Mouse (Mus musculus) forebrain, postnatal 0 days (tissue): ENCODE data around the gene Prkca. TPM values are rescaled to one million over a fixed set of nuclear protein-coding genes. Genes with fewer than 3 reads are reported as not detected.
A peak's percentile ranks its signal among the peaks of the same experiment; 100 is the strongest.

ENCODE experiments used
- ATAC-seq: fragments of 200-750 bp; cut with Nextera tagmentation; 2 replicates; pipeline ENCODE4 v1.8.0; 2017; ENCODE audit warnings: mild to moderate bottlenecking, moderate library complexity
- DNase-seq: peaks from one replicate; pipeline ENCODE4 v3.0.0-alpha.2; 2015
- H3K27ac ChIP-seq: fragments of 300-500 bp; sonication (generic); 2 replicates; pipeline ENCODE4 v1.5.1; 2014; ENCODE audit warnings: low read depth, mild to moderate bottlenecking, antibody characterized with exemption, low read length, moderate library complexity, mixed read lengths
- H3K27me3 ChIP-seq: fragments of 300-500 bp; sonication (generic); 2 replicates; pipeline ENCODE4 v1.6.1; 2014; ENCODE audit warnings: mild to moderate bottlenecking, low read length, mixed read lengths; ENCODE audit not compliant: insufficient read depth
- H3K36me3 ChIP-seq: fragments of 300-500 bp; sonication (generic); 2 replicates; pipeline ENCODE4 v1.6.1; 2014; ENCODE audit warnings: mild to moderate bottlenecking, moderate library complexity; ENCODE audit not compliant: insufficient read depth
- H3K4me1 ChIP-seq: fragments of 300-500 bp; sonication (generic); 2 replicates; pipeline ENCODE4 v1.6.1; 2014; ENCODE audit warnings: antibody characterized with exemption; ENCODE audit not compliant: insufficient read depth
- H3K4me2 ChIP-seq: fragments of 300-500 bp; sonication (generic); 2 replicates; pipeline ENCODE4 v1.6.1; 2014; ENCODE audit warnings: low read depth, mild to moderate bottlenecking, moderate library complexity
- H3K4me3 ChIP-seq: fragments of 300-500 bp; sonication (generic); 2 replicates; pipeline ENCODE4 v1.5.1; 2014; ENCODE audit warnings: low read depth, low read length, mixed read lengths
- H3K9ac ChIP-seq: fragments of 300-500 bp; sonication (generic); 2 replicates; pipeline ENCODE4 v1.6.1; 2014; ENCODE audit warnings: mild to moderate bottlenecking
- H3K9me3 ChIP-seq: fragments of 300-500 bp; sonication (generic); 2 replicates; pipeline ENCODE4 v1.6.1; 2016; ENCODE audit warnings: low read length
- CTCF ChIP-seq: sonication (generic); IDR thresholded peaks from 2 replicates; pipeline ENCODE4 v1.5.1; 2016; ENCODE audit warnings: antibody characterized with exemption, control low read depth, low read depth
- WGBS: fragments of 180-500 bp; shearing (Covaris S2); extraction: QIAGEN DNeasy Blood & Tissue Kit; methylation state at CpG from one replicate; pipeline ENCODE4 v1.1.7; 2014; 5-methylcytosine and 5-hydroxymethylcytosine counted together
- polyA plus RNA-seq: library from polyadenylated mRNA; unstranded; fragments of >200 nt; fragmentation: Nextera tagmentation; extraction: Ambion mirVana; gene quantifications from 2 replicates; pipeline ENCODE4 v1.2.1, GENCODE M21; 2015
- total RNA-seq: library from RNA; depleted of rRNA; stranded (reverse); fragments of >200 nt; gene quantifications from 2 replicates; pipeline ENCODE4 v1.2.3, GENCODE M21; 2014

Gene Prkca
- total and polyA plus RNA-seq, 2 experiments from 2014 or later, result 5.0 to 30.0 TPM

DNA sequence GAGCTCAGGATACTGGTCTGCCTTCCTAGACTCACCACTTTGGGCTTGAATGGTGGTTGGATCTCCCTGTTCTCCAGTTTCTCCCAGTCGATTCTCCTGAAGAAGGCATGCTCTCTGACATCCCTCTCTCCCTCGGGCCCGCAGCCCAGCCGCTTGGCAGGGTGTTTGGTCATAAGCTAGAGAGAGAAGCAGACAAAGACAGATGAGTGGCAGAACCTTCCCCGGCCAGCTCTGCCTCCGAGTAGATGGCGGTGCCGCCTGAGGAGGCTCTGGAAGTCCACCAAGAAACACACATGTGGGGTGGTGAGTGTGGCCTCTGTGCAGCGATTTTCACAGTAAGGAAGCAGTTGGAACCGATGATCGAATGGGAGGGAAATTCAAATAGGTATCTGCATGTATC is 392.3 kb downstream of the Prkca start:
- ATAC-seq (peak; percentile 59), DNase-seq (peak; percentile 51)
- Histone ChIP-seq H3K4me3 (no peak overlapping the region), H3K36me3 (peaks cover 10% of the 10 kb centered on the region; the same call in 1 of the 2 replicates), H3K9ac (no peak overlapping the region), H3K4me1 (0 out of 2 replicates have a peak, but pooled peaks cover 10% of the 10 kb centered on the region), H3K4me2 (no peak overlapping the region), H3K27ac (peak overlapping the region; percentile 40), H3K27me3 (no peaks in the 10 kb centered on the region), H3K9me3 (no peaks in the 10 kb centered on the region)
- TF ChIP-seq CTCF, result no peak
- 48% methylated on average over 11 of the region's 11 CpGs for WGBS

DNA sequence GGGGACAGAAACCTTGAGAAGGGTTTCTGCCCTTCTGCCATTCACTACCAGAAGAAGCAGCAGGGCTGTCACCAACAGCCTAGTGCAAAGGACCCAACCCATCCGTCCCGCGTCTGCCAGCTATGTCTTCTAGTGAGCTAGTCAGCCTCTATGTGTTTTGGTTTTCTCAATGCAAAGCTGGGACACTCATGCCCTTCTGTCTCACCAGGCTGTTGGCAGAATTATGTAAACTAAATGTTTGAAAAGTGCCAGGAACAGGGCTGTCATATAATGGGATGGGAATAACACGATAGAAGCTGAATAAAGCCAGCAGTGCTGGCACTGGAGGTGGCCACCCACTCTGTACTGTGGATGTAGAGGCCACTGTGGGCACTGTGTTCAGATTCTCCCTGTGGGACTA is 393.1 kb downstream of the Prkca start:
- peak; percentile 82 for ATAC-seq
- no peak for TF ChIP-seq CTCF
- Histone ChIP-seq H3K4me1 (0 out of 2 replicates have a peak, but pooled peaks cover 10% of the 10 kb centered on the region), H3K9me3 (no peaks in the 10 kb centered on the region), H3K27ac (peak overlapping the region; percentile 40; the same call in 1 of the 2 replicates), H3K4me3 (no peak overlapping the region), H3K27me3 (no peaks in the 10 kb centered on the region), H3K4me2 (no peak overlapping the region), H3K36me3 (peaks cover 10% of the 10 kb centered on the region; the same call in 1 of the 2 replicates), H3K9ac (no peak overlapping the region)
- 54% methylated on average over 4 of the region's 4 CpGs for WGBS
- DNase-seq, result peak; percentile 74

DNA sequence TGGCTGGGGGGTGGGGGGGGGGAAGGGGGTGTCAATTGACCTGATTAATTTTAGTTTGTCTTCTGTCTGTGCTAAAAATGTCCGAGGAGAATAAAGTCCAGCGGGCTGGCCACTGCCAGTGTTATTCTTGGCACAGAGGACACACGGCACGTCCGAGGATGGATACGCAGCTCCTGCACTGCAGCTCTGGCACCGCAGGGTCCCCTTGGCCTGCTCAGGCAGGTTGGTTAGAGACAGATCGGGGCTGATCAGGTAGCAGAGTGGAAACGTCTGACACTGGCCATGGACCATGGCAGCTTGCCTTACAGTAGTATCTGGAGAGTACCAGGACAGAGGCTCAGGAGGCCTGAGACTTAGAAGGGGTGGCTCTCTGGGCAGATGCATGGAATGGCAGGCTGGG is 393.5 kb downstream of the Prkca start:
- H3K27ac ChIP-seq, result peak overlapping the region; percentile 29; the same call in 1 of the 2 replicates

GRCm38 (mm10) chr11:107947951-107948350 is 395.8 kb downstream of the Prkca start:
- Histone ChIP-seq H3K27ac (no peak overlapping the region), H3K4me2 (no peak overlapping the region), H3K4me1 (0 out of 2 replicates have a peak, but pooled peaks cover 10% of the 10 kb centered on the region), H3K27me3 (no peaks in the 10 kb centered on the region), H3K36me3 (peaks cover 13% of the 10 kb centered on the region), H3K9me3 (no peaks in the 10 kb centered on the region), H3K4me3 (no peak overlapping the region), H3K9ac (no peak overlapping the region)
- 97% methylated on average over 1 of the region's 1 CpGs for WGBS
- no peak for TF ChIP-seq CTCF
- ATAC-seq (no peak), DNase-seq (no peak)

More for the DNA sequence above, 393.5 kb downstream of the Prkca start:
- DNase-seq (no peak), ATAC-seq (no peak)
- no peak overlapping the region for H3K9ac ChIP-seq
- H3K36me3 ChIP-seq, result peaks cover 10% of the 10 kb centered on the region; the same call in 1 of the 2 replicates
- no peak overlapping the region for H3K4me2 ChIP-seq
- no peak for TF ChIP-seq CTCF
- no peak overlapping the region for H3K4me3 ChIP-seq
- H3K9me3 ChIP-seq, result no peaks in the 10 kb centered on the region
- no peaks in the 10 kb centered on the region for H3K27me3 ChIP-seq
- WGBS, result 59% methylated on average over 9 of the region's 9 CpGs
- 0 out of 2 replicates have a peak, but pooled peaks cover 10% of the 10 kb centered on the region for H3K4me1 ChIP-seq

GRCm38 (mm10) chr11:107946823-107947222 is 396.9 kb downstream of the Prkca start:
- H3K27me3 ChIP-seq, result no peaks in the 10 kb centered on the region
- ATAC-seq (peak; percentile 32; the same call in 1 of the 2 replicates), DNase-seq (no peak)
- TF ChIP-seq CTCF, result no peak
- H3K4me2 ChIP-seq, result no peak overlapping the region
- H3K36me3 ChIP-seq, result peaks cover 13% of the 10 kb centered on the region
- H3K9ac ChIP-seq, result no peak overlapping the region
- WGBS, result 9% methylated on average over 5 of the region's 5 CpGs
- no peaks in the 10 kb centered on the region for H3K9me3 ChIP-seq
- H3K27ac ChIP-seq, result no peak overlapping the region
- H3K4me3 ChIP-seq, result no peak overlapping the region
- 0 out of 2 replicates have a peak, but pooled peaks cover 10% of the 10 kb centered on the region for H3K4me1 ChIP-seq

- DNase-seq (no peak), ATAC-seq (no peak)
- H3K4me2 ChIP-seq, result no peak overlapping the region
- H3K4me1 ChIP-seq, result no peaks in the 10 kb centered on the region
- no peaks in the 10 kb centered on the region for H3K9me3 ChIP-seq
- no peak for TF ChIP-seq CTCF
- no peaks in the 10 kb centered on the region; the same call in 1 of the 2 replicates for H3K36me3 ChIP-seq
- no peak overlapping the region for H3K9ac ChIP-seq
- WGBS, result 92% methylated on average over 2 of the region's 2 CpGs
- no peak overlapping the region for H3K27ac ChIP-seq
- no peaks in the 10 kb centered on the region for H3K27me3 ChIP-seq
- no peak overlapping the region for H3K4me3 ChIP-seq
Observed at GRCm38 (mm10) chr11:107936929-107937328, 406.8 kb downstream of the Prkca start.

DNA sequence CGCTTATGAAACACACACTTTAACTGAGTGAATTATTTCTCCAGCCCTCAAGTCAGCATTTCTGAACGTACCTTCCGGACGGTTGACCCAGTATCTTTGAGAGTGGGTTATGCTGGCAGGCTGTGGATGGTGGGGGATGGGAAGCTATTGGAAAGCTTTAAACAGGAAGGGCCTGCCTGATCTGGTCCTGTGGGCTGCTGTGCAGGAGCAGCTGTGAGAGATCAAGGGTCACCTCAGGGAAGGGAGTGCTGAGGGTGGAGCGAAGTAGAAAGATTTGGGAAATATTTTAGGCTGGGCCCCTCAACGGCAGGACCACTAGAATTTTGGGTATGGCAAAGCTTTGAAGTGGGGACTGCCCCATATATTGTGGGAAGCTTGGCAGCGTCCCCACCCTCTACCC is 412.0 kb downstream of the Prkca start:
- 77% methylated on average over 7 of the region's 7 CpGs for WGBS
- ATAC-seq, result no peak

More for the DNA sequence above, 412.0 kb downstream of the Prkca start:
- no peaks in the 10 kb centered on the region for H3K9me3 ChIP-seq
- DNase-seq, result no peak
- H3K4me3 ChIP-seq, result no peak overlapping the region
- H3K27me3 ChIP-seq, result no peaks in the 10 kb centered on the region
- no peak overlapping the region for H3K27ac ChIP-seq
- H3K9ac ChIP-seq, result no peak overlapping the region
- H3K36me3 ChIP-seq, result no peaks in the 10 kb centered on the region
- H3K4me2 ChIP-seq, result no peak overlapping the region
- no peak for TF ChIP-seq CTCF
- H3K4me1 ChIP-seq, result no peaks in the 10 kb centered on the region
